Mouse (Mus musculus): ENCODE results near the gene Smarcad1.
"Not testable (repeated sequence)": the region's sequence is repeated elsewhere in the genome, so short reads cannot be mapped to it uniquely, and the experiment has no call there.

Smarcad1 gene

GRCm38 (mm10) chr6:65042491-65043171 is at the start of gene Smarcad1:
TSS of gene Smarcad1 (plus strand) at chr6:65042583.
- peak; percentile 83 for DNase-seq (ENCODE audit: low read depth, low spot score)

GRCm38 (mm10) chr6:64996824-64997421 is 45.5 kb upstream of the Smarcad1 start:
- DNase-seq (ENCODE audit: low read depth, low spot score), result no peak

- no peak for DNase-seq (ENCODE audit: low read depth, low spot score)
These were observed 44.6 kb upstream of the Smarcad1 start for GRCm38 (mm10) chr6:64997805-64998204.

- DNase-seq (ENCODE audit: low read depth, low spot score), result not testable (repeated sequence)
These were observed 41.6 kb upstream of the Smarcad1 start for GRCm38 (mm10) chr6:65000757-65001156.

DNA sequence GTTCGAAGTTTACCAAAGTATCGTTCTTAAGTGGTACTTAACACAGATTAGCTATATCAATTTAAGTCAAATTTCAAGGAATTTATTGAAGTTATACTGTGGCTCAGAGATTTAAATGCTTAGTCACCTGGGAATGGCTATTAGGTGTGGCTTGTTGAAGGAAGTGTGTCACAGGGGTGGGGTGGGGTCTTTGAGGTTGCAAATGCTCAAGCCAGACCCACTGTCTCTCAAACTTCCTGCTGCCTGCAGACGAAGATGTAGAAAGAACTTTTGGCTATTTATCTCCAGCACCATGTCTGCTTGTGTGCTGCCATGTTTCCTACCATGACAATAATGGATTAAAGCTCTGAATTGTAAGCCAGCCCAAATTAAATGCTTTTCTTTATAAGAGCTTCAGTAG is 40.2 kb upstream of the Smarcad1 start:
- no peak for DNase-seq (ENCODE audit: low read depth, low spot score)

DNA sequence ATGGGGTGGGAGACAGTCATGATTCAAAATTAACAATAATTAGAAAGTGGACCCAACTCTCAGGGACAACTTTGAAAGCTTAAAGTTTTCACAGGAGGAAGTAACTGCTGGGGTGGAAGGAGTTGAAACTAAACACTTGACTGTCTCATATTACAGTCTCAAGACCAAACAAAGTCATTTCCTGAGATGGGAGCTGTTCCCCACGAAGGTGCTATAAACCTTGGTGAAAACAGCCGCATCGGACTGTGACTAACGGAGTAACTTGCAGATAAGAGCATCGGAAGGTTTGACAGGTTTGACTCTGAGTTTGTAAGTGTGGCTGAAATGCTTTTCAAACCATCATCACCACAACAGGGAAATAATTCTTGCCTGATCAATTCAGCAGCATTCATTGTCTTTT is 33.5 kb upstream of the Smarcad1 start:
- DNase-seq (ENCODE audit: low read depth, low spot score), result no peak

DNA sequence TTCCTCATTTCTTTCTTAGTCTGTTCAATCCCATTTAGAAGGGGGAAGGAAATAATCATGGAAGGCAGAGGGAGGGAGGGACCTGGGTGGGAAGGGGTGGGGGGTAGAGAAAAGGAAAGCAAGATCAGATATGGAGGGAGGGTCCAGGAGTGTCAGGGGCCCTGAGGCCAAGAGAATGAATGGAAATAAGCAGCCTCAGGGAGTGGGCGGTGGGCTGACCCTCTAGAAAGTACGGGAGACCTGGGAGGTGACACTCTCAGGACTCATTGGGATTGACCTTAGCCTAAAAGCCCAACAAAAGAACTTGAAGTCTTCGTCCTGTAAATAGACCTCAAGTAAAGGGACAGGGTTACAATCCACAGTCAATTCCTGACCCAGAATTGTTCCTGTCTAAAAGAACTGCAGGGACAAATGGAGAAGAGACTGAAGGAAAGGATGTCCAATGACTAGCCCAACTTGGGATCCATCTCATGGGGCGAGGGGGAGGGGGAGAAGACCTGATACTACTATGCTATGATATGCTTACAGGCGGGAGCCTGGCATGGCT is 30.9 kb upstream of the Smarcad1 start:
- no peak for DNase-seq (ENCODE audit: low read depth, low spot score)

DNA sequence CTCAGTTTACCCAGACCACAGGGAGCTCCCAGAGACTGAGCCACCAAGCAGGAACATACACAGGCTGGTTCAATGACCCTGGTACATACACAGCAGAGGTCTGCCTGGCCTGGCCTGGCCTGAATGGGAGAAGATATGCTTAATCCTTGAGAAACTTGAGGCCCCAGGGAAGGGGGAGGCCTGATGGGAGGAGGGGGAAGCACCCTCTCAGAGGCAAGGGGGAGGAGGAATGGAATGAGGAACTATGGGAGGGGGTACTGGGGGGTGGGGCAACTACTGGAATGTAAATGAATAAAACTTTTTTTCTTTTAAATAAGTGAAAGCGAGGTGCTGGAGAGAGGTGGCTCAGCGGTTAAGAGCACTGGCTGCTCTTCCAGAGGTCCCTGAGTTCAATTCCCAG is 30.2 kb upstream of the Smarcad1 start:
- DNase-seq (ENCODE audit: low read depth, low spot score), result no peak

DNA sequence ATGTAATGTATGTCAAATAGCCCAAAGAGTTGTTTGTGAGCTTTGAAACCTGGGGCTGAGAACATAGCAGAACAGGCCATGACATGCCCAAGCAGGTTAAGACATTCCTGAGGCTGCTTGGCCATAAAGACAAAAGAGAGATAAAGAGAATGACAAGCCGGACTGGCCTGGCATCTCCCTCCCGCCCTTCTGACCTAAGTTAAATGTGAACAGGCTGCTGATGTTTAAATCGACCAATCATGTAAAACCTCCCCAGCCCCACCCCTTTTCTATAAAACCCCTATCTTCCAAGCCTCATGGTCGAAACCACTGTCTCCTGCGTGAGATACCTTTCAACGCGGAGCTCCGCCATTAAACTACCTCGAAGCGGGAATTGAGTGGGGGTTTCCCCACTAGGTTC is 24.8 kb upstream of the Smarcad1 start:
- no peak for DNase-seq (ENCODE audit: low read depth, low spot score)

DNA sequence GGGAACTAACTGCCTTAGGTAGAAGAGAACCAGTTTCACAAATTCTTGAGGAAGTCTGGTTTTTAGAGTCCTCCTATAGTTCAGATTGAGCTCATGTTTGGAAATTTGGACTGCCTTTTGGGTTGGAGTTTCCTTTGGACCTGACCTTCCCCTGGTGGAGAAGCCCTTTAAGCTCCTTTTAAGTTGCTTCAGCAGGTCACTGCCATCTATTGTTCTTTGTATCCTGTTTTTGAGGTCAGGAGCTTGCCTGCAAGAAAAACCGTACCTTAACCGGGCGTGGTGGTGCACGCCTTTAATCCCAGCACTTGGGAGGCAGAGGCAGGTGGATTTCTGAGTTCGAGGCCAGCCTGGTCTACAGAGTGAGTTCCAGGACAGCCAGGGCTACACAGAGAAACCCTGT is 23.4 kb upstream of the Smarcad1 start:
- DNase-seq (ENCODE audit: low read depth, low spot score), result not testable (repeated sequence)

GRCm38 (mm10) chr6:65021883-65022282 is 20.5 kb upstream of the Smarcad1 start:
- DNase-seq (ENCODE audit: low read depth, low spot score), result peak; percentile 66

GRCm38 (mm10) chr6:65023053-65023452 is 19.3 kb upstream of the Smarcad1 start:
- DNase-seq (ENCODE audit: low read depth, low spot score), result peak; percentile 39

DNA sequence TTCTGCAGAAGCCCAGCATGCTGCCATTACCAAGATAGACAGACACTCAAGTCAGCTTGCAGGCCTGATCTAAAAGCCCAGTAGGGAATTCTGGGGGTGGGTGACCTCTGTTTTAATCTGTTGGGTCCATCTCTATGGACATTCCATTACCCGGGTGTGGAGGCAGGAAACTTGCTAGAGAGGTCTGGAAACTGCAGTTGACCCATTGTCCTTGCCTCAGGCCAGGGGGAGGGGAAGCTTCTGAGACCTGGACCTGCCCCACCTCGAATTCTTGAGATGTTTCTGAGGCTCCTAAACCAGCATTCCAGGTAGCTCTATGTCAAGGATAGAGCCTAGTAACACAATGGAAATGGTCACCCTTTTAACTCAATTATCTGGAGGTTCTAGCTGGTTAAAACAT is 17.7 kb upstream of the Smarcad1 start:
- peak; percentile 91 for DNase-seq (ENCODE audit: low read depth, low spot score)

DNA sequence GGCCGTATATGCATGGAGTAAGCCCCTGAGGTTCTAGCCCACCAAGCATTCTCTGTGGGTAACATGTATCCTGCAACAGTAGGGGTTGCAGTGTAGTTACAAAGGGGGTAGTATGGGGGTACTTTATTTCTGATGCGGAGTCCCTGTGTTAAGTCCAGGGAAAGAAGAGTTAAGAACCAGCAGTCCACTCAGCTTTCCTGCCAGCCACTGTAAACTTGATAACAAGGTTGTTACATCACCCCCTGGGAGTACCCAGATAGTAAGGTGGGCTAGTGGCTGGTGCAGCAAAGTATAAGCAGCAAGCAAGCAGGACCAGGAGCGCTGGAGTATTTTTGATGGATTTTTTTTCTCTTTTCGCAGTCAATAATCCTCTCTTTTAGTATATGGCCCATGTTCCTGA is 17.3 kb upstream of the Smarcad1 start:
- no peak for DNase-seq (ENCODE audit: low read depth, low spot score)

DNA sequence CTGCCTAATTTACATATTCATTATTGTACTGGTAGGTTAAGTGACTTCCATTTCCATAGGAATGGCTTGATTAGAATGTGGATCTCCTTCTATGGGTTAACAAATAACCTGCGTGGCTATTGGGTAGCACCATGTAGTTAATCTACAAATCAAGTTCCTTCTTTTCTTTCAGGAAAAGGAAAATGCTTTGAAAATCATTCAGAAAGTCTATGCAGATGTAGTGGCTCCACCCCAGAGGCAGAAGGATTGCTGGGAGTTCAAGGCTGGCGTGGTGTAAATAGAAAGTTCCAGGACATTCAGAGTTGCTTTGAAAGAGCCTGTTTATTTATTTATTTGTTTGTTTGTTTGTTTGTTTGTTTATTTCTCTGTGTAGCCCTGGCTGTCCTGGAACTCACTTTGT is 7.7 kb upstream of the Smarcad1 start:
- no peak for DNase-seq (ENCODE audit: low read depth, low spot score)

DNA sequence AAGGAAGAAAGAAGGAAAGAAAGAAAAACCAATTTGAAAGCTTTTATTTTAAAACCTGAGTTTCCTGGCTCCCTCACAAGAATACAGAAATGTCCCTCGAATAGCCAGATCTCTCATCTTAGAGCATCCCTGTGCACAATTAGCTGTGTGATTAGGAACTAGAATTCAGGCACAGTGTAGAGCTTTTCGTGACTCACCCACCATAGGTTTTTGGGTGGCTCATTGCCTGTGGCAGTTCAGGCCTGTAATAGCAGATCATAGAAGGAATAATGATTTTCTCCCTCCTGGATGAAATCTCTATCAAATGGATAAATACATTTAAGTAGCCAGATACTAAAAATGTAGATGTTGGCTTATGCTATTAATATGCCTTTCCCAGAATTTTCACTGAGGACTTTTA is 6.9 kb upstream of the Smarcad1 start:
- no peak for DNase-seq (ENCODE audit: low read depth, low spot score)

GRCm38 (mm10) chr6:65041932-65042331 is 451 bp upstream of the Smarcad1 start:
- DNase-seq (ENCODE audit: low read depth, low spot score), result no peak

- DNase-seq (ENCODE audit: low read depth, low spot score), result no peak
These were observed 858 bp downstream of the Smarcad1 start for GRCm38 (mm10) chr6:65043241-65043640.

GRCm38 (mm10) chr6:65049100-65049499 is 6.7 kb downstream of the Smarcad1 start:
- no peak for DNase-seq (ENCODE audit: low read depth, low spot score)

DNA sequence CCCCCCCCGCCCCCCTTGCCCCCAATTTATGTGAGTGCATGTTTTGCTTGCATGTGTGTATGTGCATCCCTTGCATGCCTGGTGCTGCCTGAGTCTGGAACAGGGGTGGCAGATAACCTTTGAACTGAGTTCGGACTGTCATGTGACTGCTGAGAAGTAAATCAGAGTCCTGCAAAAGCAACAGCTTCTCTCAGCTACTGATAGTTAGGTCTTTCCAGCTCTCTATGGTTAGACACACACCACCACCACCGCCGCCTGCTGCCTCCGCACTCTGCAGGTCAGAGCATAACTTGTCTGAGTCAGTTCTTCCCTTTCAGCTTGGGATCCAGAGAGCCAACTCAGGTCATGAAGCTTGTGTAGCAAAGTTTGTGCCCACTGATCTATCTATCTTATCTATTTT is 14.2 kb downstream of the Smarcad1 start:
- no peak for DNase-seq (ENCODE audit: low read depth, low spot score)

DNA sequence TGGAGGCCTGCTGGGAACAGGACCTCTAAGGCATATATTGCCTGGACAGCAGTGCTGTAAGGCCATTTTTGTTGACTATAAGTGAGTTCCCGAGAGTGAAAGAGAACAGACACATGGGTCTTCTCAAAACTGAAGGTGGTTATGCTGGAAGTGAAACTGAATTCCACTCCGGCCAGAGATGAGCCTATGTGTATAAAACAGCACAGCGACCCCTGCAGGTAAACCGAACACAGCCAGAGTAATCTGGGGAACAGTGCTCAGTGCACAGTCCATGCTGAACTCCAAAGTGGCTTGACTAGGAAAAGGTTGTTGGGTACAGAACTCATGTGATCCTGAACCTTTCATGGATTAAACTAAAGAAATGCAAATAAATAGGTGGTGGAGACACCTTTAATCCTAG is 14.8 kb downstream of the Smarcad1 start:
- DNase-seq (ENCODE audit: low read depth, low spot score), result not testable (repeated sequence)

GRCm38 (mm10) chr6:65061049-65061448 is 18.7 kb downstream of the Smarcad1 start:
- peak; percentile 55 for DNase-seq (ENCODE audit: low read depth, low spot score)

DNA sequence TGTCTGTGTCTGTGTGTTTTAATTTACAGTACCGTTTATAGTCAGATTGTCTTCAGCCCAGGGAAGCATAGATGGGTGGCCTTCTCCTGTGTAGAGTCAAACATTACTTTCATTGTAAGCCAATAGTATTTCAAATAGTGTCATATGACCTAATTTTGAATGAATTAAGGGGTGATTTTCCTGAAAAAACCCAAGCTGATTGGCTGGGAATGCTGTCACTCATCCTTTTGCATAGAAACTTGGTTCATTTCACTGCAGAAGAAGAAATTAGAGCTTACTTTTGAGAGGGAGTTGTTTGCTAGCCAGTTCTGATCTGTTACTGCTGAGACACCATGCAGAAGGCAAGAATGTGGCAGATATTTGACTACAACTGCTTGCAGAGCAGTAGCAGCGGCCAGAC is 32.8 kb downstream of the Smarcad1 start:
- DNase-seq (ENCODE audit: low read depth, low spot score), result no peak

All from WW6 (cell line).